Mouse (Mus musculus): Measurements from ENCODE around the gene Ankrd11.

The Ankrd11 gene

DNA sequence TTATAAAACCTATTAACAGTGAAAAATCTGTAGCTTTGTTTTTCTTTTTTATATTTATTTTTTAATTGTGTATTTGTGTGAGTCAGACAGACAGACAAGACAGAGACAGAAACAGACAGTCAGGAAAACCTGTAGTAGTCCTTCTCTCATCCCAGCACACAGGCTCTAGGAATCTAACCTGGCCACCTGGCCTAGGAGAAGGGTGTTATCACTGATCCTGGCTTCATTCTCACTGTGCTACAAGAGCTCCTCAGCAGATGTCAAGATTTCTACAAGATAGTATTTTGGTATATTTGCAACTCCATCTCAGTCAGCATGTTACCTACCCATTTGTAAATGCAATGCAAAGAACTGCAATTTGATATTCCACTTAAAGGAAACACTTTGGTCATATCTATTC is 30.8 kb downstream of the Ankrd11 start:
- in situ Hi-C loops (cut with MboI, MseI), result no loop called here

DNA sequence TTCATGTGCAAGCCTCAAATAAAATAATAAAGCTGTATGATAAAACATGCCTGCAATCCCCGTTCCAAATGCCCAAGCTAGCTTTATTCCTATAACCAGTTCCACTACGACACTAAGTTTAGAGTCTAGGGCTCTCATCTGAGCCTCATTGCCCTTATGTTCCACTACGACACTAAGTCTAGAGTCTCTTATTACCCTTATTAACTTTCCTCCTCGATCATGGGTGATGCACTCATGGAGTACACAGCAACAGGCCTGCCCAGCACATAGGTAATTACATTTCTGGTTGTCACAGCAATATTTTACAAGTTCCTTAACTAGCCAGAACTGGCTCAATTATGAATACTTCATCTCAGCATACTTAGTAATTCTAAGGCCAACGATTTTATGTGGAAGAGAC is 36.3 kb downstream of the Ankrd11 start:
- in situ Hi-C loops (cut with MboI, MseI), result no loop called here

DNA sequence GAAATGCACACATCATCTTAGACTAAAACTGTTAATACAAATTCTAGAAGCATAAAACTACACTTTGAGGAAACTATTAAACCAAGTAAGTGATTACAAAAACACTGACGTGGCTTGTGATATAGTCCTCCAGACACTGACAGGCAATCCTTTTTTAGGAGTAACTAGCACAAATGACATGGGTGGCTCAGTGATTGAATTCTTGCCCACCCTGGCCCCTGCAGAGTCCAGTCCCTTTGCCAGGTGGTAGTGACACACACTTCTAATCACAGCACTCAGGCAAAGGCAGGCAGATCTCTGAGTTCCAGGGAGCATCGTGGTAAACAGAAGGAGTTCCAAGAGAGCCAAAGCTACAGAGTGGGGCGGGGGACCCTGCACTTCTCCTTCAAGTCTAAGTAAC is 36.7 kb downstream of the Ankrd11 start:
- in situ Hi-C loops (cut with MboI, MseI), result no loop called here

DNA sequence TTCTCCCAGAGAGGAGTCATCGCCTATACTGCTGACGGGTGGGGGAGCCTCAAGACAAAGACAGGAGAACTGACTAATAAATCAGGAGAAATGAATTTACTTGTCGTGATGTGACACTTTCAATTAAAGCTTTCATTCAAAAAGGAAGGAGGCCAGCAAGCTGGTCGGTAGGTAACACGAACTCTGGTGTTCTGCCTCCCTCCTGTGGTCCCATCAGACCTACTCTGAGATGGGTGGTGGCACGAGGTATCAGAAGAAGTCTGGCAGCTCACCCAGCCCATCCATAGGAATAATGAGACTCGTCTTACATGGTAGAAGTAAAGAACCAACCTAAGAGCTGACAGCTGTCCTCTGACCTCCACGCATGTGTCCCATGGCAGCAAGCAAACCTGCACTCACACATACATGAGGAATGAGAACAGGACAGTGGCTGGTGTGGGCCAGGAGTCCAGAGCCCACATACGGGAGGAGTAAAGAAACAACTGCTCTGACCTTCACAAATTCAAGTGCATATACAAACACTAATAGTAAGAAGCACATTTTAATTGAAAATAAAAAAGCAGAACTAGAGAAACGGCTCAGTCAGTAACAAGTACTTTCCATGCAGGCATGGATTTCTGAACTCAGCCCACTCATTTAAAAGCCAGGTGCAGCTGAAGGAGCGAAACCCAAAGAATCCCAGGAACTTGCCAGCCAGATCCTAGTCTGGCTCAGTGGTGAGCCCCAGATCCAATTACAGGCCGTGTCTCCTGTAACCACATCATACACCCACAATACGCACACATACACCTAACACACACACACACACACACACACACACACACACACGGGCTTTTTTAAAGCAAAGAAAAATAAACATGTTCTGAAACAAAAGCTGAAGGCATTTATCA is 37.8 kb downstream of the Ankrd11 start:
- in situ Hi-C loops (cut with MboI, MseI), result no loop called here

- in situ Hi-C loops (cut with MboI, MseI), result no loop called here
Observed at GRCm38 (mm10) chr8:123000311-123000710, 41.8 kb downstream of the Ankrd11 start.

DNA sequence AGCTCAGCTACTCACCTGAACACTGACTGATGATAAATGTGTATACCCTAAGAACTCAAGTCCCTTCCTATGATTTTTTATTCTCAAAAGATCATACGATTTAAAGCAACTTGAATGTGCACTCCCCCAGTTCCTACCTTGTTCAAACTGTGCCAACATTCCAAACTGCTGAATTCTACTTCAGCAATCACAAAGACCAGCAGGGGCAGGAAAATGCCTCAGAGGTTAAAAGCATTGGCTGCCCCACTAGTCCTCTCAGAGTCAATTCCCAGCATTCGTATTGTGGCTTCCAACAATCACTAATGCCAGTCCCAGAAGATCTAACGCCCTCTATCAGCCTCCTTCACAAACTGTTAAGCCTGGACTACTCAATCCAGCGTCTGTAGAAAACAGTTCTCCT is 44.1 kb downstream of the Ankrd11 start:
- in situ Hi-C loops (cut with MboI, MseI), result loop anchor here (5.0 kb wide), 1 partner anchor 51 kb away; no protein-coding TSS in a partner anchor

- in situ Hi-C loops (cut with MboI, MseI), result no loop called here
Observed at GRCm38 (mm10) chr8:122993740-122994139, 48.3 kb downstream of the Ankrd11 start.

DNA sequence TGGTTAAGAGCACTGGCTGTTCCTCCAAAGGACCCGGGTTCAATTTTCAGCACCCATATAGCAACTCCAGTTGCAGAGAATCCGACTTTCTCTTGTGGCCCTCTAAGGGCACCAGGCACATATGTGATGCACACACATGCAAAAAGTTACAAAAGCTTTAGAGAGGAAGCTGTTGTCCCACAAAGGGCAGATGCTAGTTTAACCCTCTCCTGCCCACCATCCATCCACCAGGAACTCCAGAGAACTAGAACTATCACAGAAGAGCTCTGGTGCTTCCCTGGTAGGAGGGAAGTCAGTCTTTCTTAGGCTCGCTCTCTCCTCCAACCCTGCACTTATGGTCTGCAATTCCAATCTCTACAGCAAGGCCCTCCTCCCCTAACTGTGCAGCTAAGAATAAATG is 49.0 kb downstream of the Ankrd11 start:
- in situ Hi-C loops (cut with MboI, MseI), result no loop called here

GRCm38 (mm10) chr8:122992296-122992695 is 49.8 kb downstream of the Ankrd11 start:
- in situ Hi-C loops (cut with MboI, MseI), result no loop called here

GRCm38 (mm10) chr8:122991368-122991767 is 50.7 kb downstream of the Ankrd11 start:
- in situ Hi-C loops (cut with MboI, MseI), result no loop called here

DNA sequence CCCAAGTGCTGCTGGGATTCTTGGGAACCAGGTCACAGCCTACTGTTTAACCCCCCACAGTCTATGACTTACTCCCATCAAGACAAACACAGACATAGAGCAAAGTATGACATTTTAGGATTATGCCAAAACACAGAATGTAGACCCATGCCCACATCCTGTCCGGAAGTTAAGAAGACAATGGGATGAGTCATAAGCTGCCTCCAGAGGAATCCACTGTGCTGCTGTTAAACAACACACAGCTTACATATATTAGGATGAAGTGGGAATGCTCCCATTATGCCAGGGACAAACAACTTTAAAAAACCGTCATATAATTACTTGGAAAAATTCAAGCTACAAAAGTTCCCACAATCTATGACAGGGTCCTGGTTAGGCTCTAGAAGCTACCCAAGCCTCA is 52.1 kb downstream of the Ankrd11 start:
- in situ Hi-C loops (cut with MboI, MseI), result no loop called here

- in situ Hi-C loops (cut with MboI, MseI), result no loop called here
Observed at GRCm38 (mm10) chr8:122988955-122989354, 53.1 kb downstream of the Ankrd11 start.

GRCm38 (mm10) chr8:122987255-122987654 is 54.8 kb downstream of the Ankrd11 start:
- in situ Hi-C loops (cut with MboI, MseI), result no loop called here

DNA sequence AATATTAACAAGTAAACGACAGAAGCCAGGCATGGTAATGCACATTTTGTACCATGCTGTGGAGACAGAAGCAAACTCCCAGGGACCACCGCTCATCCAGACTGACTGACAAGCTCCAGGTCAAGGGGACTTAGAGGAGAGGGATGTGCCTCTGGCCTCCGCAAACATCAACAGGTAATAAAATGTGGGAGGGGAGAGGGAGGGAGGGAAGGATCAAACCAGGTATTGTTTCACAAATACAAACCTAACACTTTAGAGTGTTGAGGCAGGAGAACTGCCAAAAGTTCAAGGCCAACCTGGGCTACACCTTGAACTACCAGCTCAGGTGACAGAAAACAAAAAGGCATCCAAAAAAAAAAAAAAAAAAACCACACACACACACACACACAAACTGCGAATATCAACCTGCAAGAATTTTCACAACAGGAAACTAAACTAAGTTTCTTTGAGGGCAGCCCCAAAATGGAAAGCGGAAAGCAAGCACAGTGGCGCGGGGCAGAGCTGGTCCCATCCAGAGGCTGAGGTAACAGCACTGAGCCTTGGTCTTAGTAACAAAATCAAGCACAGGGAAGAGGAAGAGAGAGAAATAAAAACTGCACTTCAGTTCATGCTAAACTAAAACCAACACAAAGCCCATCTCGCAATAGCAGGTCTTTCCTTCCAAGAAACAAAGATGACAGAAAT is 55.4 kb downstream of the Ankrd11 start:
- in situ Hi-C loops (cut with MboI, MseI), result no loop called here

GRCm38 (mm10) chr8:122984175-122984574 is 57.9 kb downstream of the Ankrd11 start:
- in situ Hi-C loops (cut with MboI, MseI), result loop anchor here (5.0 kb wide), 1 partner anchor 48 kb away; no protein-coding TSS in a partner anchor

DNA sequence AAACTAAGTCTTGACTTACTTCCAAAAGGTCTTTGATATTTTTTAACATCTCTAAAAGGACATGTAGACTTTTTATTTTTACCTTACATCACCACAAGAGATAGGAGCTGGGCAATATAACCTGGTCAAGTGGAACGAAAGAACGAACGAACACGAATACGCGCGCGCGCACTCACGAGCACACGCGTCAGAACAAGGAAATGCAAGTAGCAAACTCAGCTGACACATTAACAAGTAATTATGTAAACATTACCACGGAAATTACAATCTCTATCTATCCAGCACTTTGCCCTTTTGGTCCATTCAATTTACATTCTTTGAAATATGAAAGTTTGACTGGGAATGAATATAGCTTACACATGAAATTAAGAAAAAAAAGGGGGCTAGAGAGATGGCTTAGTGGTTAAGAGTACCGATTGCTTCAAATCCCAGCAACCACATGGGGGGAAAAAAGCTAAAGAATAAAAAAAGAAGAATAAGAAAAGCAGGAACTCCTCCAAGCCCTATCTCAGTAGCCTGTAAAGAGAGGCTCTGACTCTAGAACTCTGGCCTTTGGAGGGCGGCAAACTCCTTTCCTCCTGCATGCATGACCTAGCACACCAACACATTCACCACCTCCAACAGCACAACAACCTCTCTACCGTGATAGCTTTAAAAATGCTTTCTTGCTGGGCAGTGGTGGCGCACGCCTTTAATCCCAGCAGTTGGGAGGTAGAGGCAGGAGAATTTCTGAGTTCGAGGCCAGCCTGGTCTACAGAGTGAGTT is 58.7 kb downstream of the Ankrd11 start:
- in situ Hi-C loops (cut with MboI, MseI), result loop anchor here (5.0 kb wide), 1 partner anchor 49 kb away; no protein-coding TSS in a partner anchor

DNA sequence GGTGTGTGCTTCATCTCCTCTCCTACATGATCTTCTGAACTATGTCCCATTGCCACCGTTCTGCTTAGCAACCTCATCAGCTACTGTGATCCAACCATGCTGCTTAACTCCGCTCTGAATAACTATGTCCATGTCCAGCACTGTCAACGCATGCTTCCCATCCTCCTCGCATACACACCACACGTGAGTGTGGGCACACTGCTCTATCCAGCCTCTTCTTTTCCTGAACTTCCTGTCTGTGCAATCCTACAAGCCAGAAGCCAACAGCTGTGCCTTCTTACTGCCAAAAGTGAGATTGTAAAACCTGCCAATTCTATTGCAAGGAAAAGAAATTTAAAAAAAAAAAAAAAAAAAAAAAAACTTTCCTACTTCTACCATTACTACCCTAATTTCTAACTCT is 60.4 kb downstream of the Ankrd11 start:
- in situ Hi-C loops (cut with MboI, MseI), result loop anchor here (5.0 kb wide), 1 partner anchor 51 kb away; no protein-coding TSS in a partner anchor

- in situ Hi-C loops (cut with MboI, MseI), result loop anchor here (5.0 kb wide), 1 partner anchor 52 kb away; no protein-coding TSS in a partner anchor
Observed at GRCm38 (mm10) chr8:122979865-122980509, 62.1 kb downstream of the Ankrd11 start.

GRCm38 (mm10) chr8:122979424-122979823 is 62.7 kb downstream of the Ankrd11 start:
- in situ Hi-C loops (cut with MboI, MseI), result no loop called here

DNA sequence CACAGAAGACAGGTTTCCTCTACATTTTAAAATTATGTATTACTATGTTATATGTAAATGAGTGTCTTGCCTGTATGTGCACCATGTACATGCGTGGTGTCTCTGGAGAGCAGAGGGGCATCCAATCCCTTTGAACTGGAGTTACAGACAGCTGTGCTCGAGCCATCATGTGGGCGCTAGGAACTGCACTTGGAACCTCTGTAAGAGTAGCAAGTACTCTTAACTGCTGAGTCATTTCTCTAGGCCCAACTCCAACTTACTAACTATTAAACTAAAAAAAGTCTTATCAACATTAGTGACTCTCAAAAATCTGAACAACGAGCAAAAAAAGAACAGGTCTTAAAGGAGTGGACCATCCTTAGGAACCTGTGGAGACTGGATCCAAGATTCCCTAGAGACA is 66.0 kb downstream of the Ankrd11 start:
- in situ Hi-C loops (cut with MboI, MseI), result no loop called here

- in situ Hi-C loops (cut with MboI, MseI), result no loop called here
Observed at GRCm38 (mm10) chr8:122969964-122970620, 72.0 kb downstream of the Ankrd11 start.

All from regulatory T cell (primary cell).